Mouse (Mus musculus): ENCODE measurements around the gene Nkx1-1.

The Nkx1-1 gene

DNA sequence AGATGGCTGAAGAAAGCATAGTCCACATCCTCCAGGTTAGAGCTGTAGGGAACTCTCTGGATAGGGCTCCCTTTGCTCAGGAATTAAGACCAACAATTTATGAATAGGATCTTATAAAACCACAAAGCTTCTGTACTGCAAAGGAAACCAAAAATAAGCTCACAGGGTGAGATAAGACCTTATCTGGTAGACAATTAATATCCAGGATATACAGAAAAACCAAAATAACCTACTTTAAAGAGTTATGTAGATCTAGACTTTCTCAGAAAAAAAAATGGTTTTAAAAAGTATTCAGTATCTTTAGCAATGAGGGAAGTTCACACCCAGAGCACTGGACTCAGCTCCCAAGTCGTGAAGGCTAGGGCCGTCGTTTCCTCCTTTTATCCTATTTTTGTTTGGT is 13.5 kb downstream of the Nkx1-1 start:
- no peak for DNase-seq (ENCODE audit: low spot score)

DNA sequence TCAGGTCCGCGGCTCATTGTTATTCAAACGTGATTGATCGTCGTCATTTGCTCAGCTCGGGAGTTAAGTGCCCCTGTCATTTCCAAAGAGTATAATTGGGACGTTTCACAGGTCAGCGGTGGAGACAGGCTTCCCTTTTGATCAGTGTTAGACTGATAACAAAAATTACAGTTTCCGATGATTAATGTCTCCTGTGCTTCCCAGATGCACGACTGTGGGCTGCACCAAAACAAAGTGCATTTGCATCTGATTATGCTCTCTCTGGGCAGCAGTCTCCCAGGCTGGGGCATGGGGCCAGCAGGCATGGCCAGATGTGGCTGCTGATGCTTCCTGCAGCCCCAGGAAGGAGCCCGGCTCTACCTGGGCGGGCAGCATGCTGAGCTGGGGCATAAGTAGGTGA is 33.0 kb downstream of the Nkx1-1 start:
- DNase-seq (ENCODE audit: low spot score), result no peak

DNA sequence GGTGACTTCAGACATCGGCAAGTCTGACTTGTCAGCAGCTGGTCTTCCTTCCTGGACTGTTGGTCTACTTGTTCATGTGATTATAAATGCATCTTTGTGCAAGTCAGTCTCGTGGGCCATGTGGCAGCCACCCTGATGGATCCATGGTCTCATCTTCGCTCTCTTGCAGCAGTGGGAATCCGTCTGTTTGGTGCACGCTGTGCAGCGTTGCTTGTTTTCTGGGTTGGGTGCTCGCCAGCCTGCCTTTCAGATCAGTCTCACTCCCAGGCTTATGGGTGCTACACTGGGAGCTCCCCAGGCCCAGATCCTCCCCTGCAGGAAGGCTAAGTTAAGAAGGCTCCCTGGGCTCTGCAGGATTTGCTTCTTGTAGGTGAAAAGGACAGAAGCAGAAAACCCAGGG is 36.9 kb downstream of the Nkx1-1 start:
- no peak for DNase-seq (ENCODE audit: low spot score)

DNA sequence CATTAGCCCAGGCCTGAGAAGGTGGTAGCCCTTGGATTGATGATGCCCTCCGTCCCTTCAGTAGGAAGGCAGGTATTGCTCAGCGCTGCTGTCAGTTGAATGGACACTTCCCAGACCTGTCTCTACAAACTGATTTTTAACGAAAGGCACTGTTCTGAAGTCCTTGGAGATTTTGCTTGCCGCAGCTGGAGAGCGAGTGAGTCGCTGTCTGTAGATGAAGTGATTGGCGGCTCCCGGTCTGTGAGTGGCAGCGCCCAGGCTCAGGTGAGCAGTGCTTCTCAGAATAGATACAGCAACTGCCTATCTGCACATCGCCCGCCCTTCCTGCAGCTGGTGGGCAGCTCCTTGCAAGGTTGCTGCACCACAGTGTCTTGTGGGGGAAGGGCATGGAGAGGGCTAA is 38.1 kb downstream of the Nkx1-1 start:
- no peak for DNase-seq (ENCODE audit: low spot score)

- peak; percentile 75 for DNase-seq (ENCODE audit: low spot score)
These were observed 40.0 kb downstream of the Nkx1-1 start for GRCm38 (mm10) chr5:33393803-33394202.

- DNase-seq (ENCODE audit: low spot score), result no peak
These were observed 46.2 kb downstream of the Nkx1-1 start for GRCm38 (mm10) chr5:33387550-33387949.
